Mouse (Mus musculus) CH12.LX (cell line): ENCODE measurements around the gene Ccdc183.

Source experiments
- CHD2 ChIP-seq: IDR thresholded peaks from 2 replicates; pipeline ENCODE4 v1.6.1; 2011; ENCODE audit warnings: low read length, improper control_type of control experiment
- CTCF ChIP-seq, 2 experiments: IDR thresholded peaks in 1 of 2; conservative IDR thresholded peaks in 1 of 2; 2 replicates each; pipeline ENCODE4 v1.5.1; 2011 to 2012; ENCODE audit warnings: low read depth in 2 of 2, low read length in 2 of 2, improper control_type of control experiment in 1 of 2, inconsistent platforms in 1 of 2, mild to moderate bottlenecking in 1 of 2, moderate library complexity in 1 of 2
- EP300 ChIP-seq: IDR thresholded peaks from 2 replicates; pipeline ENCODE4 v1.6.1; 2011; ENCODE audit warnings: low read length, improper control_type of control experiment
- KAT2A ChIP-seq: IDR thresholded peaks from 2 replicates; pipeline ENCODE4 v1.6.1; 2012; ENCODE audit warnings: low read length, improper control_type of control experiment, inconsistent platforms; ENCODE audit not compliant: insufficient replicate concordance
- POLR2A ChIP-seq: IDR thresholded peaks from 2 replicates; pipeline ENCODE4 v1.6.1; 2011; ENCODE audit warnings: low read depth, mild to moderate bottlenecking, improper control_type of control experiment, low read length
- UBTF ChIP-seq: IDR thresholded peaks from 2 replicates; pipeline ENCODE4 v1.6.1; 2012; ENCODE audit warnings: low read depth, mild to moderate bottlenecking, inconsistent platforms, low read length, improper control_type of control experiment, moderate library complexity
- ZKSCAN1 ChIP-seq: IDR thresholded peaks from 2 replicates; pipeline ENCODE4 v1.6.1; 2012; ENCODE audit warnings: low read depth, inconsistent platforms, low read length, improper control_type of control experiment, borderline replicate concordance

DNA sequence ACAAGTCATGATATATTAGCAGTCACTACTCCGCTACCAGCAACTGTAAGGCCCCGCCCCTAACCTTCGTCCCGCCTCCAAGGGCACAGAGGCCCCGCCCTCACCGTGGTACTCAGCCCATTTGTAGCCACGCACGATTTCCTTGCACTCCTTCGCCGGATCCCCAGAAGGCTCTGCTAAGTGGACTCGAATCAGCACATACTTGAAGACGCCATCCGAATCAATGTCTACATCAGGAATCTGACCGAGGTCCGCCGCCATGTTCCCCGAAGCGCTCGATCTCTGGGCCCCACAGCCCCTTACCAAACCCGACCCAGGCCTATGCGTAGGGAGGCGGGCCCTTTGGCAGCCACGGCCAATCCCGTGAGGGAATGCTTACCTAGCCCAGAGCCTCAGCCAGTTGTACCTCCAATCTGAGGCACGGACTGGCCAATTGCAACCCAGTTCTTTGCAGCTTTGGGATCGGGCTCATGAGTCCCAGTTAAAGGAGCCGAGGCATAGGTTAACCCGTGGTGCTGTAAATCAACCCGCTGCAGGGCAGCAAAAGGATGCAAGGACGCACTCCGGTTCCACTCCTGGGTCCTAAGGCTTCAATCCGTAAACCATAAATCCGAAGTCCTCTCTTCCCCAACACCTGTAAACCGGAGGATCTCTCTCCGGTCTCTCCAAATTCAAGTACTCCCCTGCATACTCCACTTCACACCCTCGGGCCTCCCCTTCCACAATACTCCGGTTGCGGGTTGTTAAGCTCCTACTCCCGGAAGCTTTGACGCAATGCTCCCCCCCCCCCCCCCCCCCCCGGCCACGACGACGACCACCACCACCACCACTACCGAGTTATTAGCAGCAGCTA is 42.7 kb downstream of the Ccdc183 start, which contains the start of the genes Mamdc4 and Phpt1:
- TF ChIP-seq KAT2A (peak; percentile 72; the same call in 1 of the 2 replicates), CHD2 (peak; percentile 97), EP300 (no peak), CTCF (conservative IDR thresholded peaks at IDR 0.05 in 1 of 2, IDR thresholded peaks at IDR 0.05 in 1 of 2; ENCODE audit: low read depth in 2 of 2, low read length in 2 of 2) (no peak), UBTF (no peak), POLR2A (peak; percentile 84), ZKSCAN1 (no peak)
